Mouse (Mus musculus) heart, embryonic 11.5 days (tissue): Measurements from ENCODE around the gene Fev. TPM values are rescaled to one million over a fixed set of nuclear protein-coding genes. Genes with fewer than 3 reads are reported as not detected.

Source experiments
- ATAC-seq: fragments of 200-750 bp; cut with Nextera tagmentation; replicated peaks from 2 replicates; pipeline ENCODE4 v1.8.0; 2017; ENCODE audit warnings: moderate library complexity; ENCODE audit not compliant: insufficient number of reproducible peaks, low FRiP score, low TSS enrichment
- H3K27ac ChIP-seq: fragments of 300-500 bp; sonication (generic); 2 replicates; pipeline ENCODE4 v1.5.1; 2014; ENCODE audit warnings: mild to moderate bottlenecking, low read depth, low read length
- H3K27me3 ChIP-seq: fragments of 300-500 bp; sonication (generic); 2 replicates; pipeline ENCODE4 v1.6.1; 2014; ENCODE audit warnings: mild to moderate bottlenecking, low read length, mixed read lengths; ENCODE audit not compliant: control insufficient read depth, insufficient read depth
- H3K36me3 ChIP-seq: fragments of 300-500 bp; sonication (generic); 2 replicates; pipeline ENCODE4 v1.6.1; 2014; ENCODE audit warnings: mild to moderate bottlenecking, low read length, moderate library complexity, mixed read lengths; ENCODE audit not compliant: control insufficient read depth, insufficient read depth
- H3K4me1 ChIP-seq: fragments of 300-500 bp; sonication (generic); 2 replicates; pipeline ENCODE4 v1.6.1; 2014; ENCODE audit warnings: low read length; ENCODE audit not compliant: control insufficient read depth, insufficient read depth
- H3K4me2 ChIP-seq: fragments of 300-500 bp; sonication (generic); 2 replicates; pipeline ENCODE4 v1.6.1; 2014; ENCODE audit warnings: mild to moderate bottlenecking, moderate library complexity
- H3K4me3 ChIP-seq: fragments of 300-500 bp; sonication (generic); 2 replicates; pipeline ENCODE4 v1.5.1; 2014; ENCODE audit warnings: low read depth, low read length
- H3K9ac ChIP-seq: fragments of 300-500 bp; sonication (generic); 2 replicates; pipeline ENCODE4 v1.6.1; 2014; ENCODE audit warnings: mild to moderate bottlenecking, low read depth, low read length, moderate library complexity
- H3K9me3 ChIP-seq: fragments of 300-500 bp; sonication (generic); replicated peaks from 2 replicates; pipeline ENCODE4 v1.6.1; 2016; ENCODE audit warnings: low read length; ENCODE audit not compliant: control insufficient read depth
- WGBS: fragments of 180-500 bp; shearing (Covaris S2); extraction: QIAGEN DNeasy Blood & Tissue Kit; methylation state at CpG from one replicate; pipeline ENCODE4 v1.1.7; 2014; ENCODE audit not compliant: insufficient replicate concordance; 5-methylcytosine and 5-hydroxymethylcytosine counted together
- polyA plus RNA-seq: library from polyadenylated mRNA; unstranded; fragments of >200 nt; fragmentation: Nextera tagmentation; extraction: Ambion mirVana; gene quantifications from 2 replicates; pipeline ENCODE4 v1.2.1, GENCODE M21; 2014

The Fev gene
- 1.4 and 4.1 TPM in 2 replicates for polyA plus RNA-seq

DNA sequence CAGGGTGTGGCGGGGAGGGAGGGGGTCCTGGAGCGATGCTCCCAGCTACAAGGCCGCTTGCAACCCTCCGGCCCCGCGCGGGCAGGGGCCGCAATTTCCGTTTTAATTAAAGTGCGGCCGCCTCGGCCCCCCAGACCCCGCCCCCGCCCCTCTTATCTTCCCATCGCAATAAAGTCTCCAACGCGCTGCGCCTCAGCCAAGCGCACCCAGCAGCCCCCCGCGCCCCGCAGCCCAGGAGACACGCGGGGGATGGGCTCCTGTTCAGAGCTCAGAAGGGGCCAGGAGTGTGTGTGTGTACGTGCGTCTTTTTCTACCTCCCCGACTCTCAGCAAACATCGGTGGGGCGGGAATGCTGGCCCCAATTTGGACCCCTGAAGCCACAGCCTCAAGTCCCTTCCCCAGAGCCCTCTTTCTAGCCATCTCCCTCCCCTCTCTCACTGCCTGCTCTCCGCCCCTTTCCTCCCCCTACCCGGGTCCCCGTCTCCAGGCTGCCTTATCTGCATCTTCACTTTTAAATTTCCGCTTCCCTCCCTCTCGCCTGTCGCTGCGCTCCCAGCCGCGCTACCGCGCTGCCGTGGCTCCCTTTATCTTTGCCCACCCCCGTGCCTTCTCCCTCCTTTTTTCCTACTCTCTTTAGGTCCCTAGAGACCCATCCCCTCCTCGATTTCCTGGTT is at the start of gene Fev:
Gene Fev, minus strand, starts transcription at position 51 of the 674 bp plus-strand sequence.
- Histone ChIP-seq H3K27ac (peak within 1 kb of the TSS; percentile 46; the same call in 1 of the 2 replicates), H3K4me2 (peak within 1 kb of the TSS; percentile 67), H3K9me3 (no peaks in the 10 kb centered on the region), H3K4me3 (peak within 1 kb of the TSS; percentile 50), H3K4me1 (peaks cover 17% of the 10 kb centered on the region; the same call in 1 of the 2 replicates), H3K9ac (peak within 1 kb of the TSS; percentile 59), H3K36me3 (no peaks in the 10 kb centered on the region), H3K27me3 (peaks cover 89% of the 10 kb centered on the region)
- ATAC-seq = no peak; the same call in 1 of the 2 replicates
- under 1% methylated on average over 40 of the region's 43 CpGs for WGBS

DNA sequence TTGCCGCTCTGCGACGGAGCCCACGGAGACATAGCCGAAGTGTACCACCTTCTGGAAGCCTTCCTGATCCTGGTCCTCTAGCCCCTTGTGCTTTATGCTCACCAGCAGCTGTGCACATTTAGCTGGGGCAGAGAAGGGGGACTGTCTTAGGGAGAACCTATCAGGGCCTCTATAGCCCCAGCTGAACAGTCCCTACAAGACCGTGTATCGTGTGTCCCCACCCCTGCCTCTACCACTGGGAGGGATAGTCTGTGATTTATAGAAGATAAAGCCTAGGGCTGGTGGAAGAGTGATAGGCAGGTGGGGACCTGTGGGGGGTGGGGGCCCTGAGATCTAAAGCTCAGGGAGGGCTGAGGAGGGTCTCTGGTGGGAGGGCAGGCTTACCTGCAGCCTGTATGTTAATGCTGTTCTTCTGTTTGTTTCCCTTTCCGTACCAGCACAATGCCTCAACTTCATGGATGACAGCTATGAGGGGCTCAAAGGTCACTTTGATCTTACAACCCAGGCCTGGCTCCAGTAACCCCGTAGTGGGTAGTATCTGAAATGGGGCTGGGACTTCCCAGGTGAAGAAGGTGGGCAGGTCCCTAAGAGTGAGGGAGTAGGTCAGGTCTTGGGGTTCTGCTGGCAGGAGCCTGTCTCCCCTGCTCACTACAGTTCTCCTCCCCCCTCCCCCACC is 42.5 kb upstream of the Fev start:
- Histone ChIP-seq H3K4me2 (no peak overlapping the region), H3K27ac (no peak overlapping the region), H3K9ac (no peak overlapping the region), H3K27me3 (peaks cover 46% of the 10 kb centered on the region), H3K36me3 (no peaks in the 10 kb centered on the region), H3K9me3 (no peaks in the 10 kb centered on the region), H3K4me3 (no peak overlapping the region), H3K4me1 (no peaks in the 10 kb centered on the region)
- 73% methylated on average over 9 of the region's 9 CpGs for WGBS
- no peak for ATAC-seq

DNA sequence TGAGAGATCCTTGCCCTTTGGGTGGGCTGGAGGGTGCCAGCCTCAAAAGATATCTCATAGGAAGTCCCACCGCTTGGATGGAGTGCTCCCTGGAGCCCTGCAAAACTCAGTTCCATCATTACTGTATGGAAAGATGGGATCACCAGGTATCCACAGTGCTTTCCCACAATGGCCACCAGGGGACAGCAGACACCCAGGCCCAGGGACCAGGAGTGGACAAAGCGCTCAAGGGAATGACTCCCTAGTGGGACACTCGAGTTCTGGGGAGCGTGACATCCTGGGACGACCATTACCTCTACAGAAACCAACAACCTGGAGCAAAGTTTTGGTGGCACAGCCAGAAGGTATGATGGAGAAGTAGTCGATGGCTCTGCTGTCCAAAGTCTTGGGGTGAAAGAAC is 41.5 kb upstream of the Fev start:
- H3K27ac ChIP-seq = no peak overlapping the region
- ATAC-seq = no peak
- H3K9me3 ChIP-seq = no peaks in the 10 kb centered on the region
- no peak overlapping the region for H3K4me3 ChIP-seq
- H3K9ac ChIP-seq = no peak overlapping the region
- WGBS = 39% methylated on average over 6 of the region's 6 CpGs
- no peaks in the 10 kb centered on the region for H3K36me3 ChIP-seq
- no peak overlapping the region for H3K4me2 ChIP-seq
- peaks cover 50% of the 10 kb centered on the region for H3K27me3 ChIP-seq
- no peaks in the 10 kb centered on the region for H3K4me1 ChIP-seq

- ATAC-seq = no peak
- no peak overlapping the region for H3K9ac ChIP-seq
- H3K27ac ChIP-seq = no peak overlapping the region
- H3K4me3 ChIP-seq = no peak overlapping the region
- H3K4me1 ChIP-seq = no peaks in the 10 kb centered on the region
- H3K27me3 ChIP-seq = peaks cover 46% of the 10 kb centered on the region
- H3K9me3 ChIP-seq = no peaks in the 10 kb centered on the region
- no peaks in the 10 kb centered on the region for H3K36me3 ChIP-seq
- 53% methylated on average over 4 of the region's 4 CpGs for WGBS
- no peak overlapping the region for H3K4me2 ChIP-seq
Observed at GRCm38 (mm10) chr1:74924464-74924863, 39.2 kb upstream of the Fev start.

- WGBS = 29% methylated on average over 13 of the region's 13 CpGs
- ATAC-seq = no peak
- Histone ChIP-seq H3K4me2 (no peak overlapping the region), H3K27ac (no peak overlapping the region), H3K27me3 (peaks cover 21% of the 10 kb centered on the region), H3K36me3 (no peaks in the 10 kb centered on the region), H3K4me1 (no peaks in the 10 kb centered on the region), H3K4me3 (no peak overlapping the region), H3K9ac (no peak overlapping the region), H3K9me3 (no peaks in the 10 kb centered on the region)
Observed at GRCm38 (mm10) chr1:74915706-74916105, 30.5 kb upstream of the Fev start.

DNA sequence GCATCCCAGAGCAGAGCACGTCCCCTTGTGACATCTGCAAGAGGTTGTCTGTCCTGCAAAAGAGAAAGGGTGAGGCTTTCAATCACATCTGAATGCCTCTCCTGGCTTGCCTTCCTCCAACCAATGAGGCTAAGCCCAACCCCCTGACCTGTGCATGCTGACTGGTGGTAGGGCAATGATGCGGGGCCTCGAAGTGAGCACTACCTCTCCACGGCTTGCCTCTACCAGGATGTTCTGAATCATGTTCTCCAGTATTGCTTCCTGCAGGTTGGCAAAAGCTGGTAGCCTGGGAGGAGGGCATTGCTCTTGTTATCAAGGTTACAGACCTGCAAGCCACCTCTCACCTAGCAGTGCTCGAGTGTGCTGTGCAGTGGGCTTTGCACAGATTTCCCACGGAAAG is 17.0 kb upstream of the Fev start:
- Histone ChIP-seq H3K4me3 (no peak overlapping the region), H3K27ac (no peak overlapping the region), H3K27me3 (peaks cover 90% of the 10 kb centered on the region), H3K9ac (no peak overlapping the region), H3K36me3 (no peaks in the 10 kb centered on the region), H3K4me2 (no peak overlapping the region), H3K9me3 (no peaks in the 10 kb centered on the region), H3K4me1 (peaks cover 15% of the 10 kb centered on the region)
- WGBS = 18% methylated on average over 6 of the region's 6 CpGs
- ATAC-seq = no peak

DNA sequence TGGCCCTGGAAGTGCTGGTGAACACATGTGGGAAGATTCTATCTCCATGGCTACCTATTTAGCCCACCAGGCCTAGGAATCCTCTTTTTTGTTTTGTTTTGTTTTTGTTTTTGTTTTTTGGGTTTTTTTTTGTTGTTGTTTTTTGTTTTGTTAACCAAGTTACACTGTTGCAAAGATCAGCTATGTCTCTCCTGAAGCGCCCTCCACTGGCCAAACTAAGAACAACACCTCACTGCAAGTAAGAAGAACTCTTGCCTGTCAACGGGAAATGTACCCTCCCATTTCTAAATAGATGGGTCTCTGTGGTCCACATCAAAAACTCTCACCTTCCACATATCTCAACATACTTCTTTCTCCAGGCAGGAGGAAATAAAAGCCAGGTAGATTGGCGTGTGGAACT is 16.5 kb upstream of the Fev start:
- no peaks in the 10 kb centered on the region for H3K36me3 ChIP-seq
- no peak overlapping the region for H3K27ac ChIP-seq
- H3K4me2 ChIP-seq = no peak overlapping the region
- no peak overlapping the region for H3K9ac ChIP-seq
- no peak overlapping the region for H3K4me3 ChIP-seq
- H3K4me1 ChIP-seq = peaks cover 15% of the 10 kb centered on the region
- peaks cover 91% of the 10 kb centered on the region for H3K27me3 ChIP-seq
- no peak for ATAC-seq
- WGBS = 6% methylated on average over 3 of the region's 3 CpGs
- H3K9me3 ChIP-seq = no peaks in the 10 kb centered on the region

- ATAC-seq = no peak
- 1% methylated on average over 62 of the region's 66 CpGs for WGBS
- peaks cover 15% of the 10 kb centered on the region for H3K4me1 ChIP-seq
Observed at GRCm38 (mm10) chr1:74900341-74901285, 15.4 kb upstream of the Fev start.

More at GRCm38 (mm10) chr1:74900341-74901285, 15.4 kb upstream of the Fev start:
- peak overlapping the region; percentile 35 for H3K4me3 ChIP-seq
- H3K36me3 ChIP-seq = no peaks in the 10 kb centered on the region
- no peak overlapping the region for H3K27ac ChIP-seq
- peaks cover 100% of the 10 kb centered on the region for H3K27me3 ChIP-seq
- H3K9ac ChIP-seq = no peak overlapping the region
- H3K9me3 ChIP-seq = no peaks in the 10 kb centered on the region
- peak overlapping the region; percentile 64 for H3K4me2 ChIP-seq
